Mouse (Mus musculus) forebrain, embryonic 14.5 days (tissue): Measurements from ENCODE around the gene Bcl2a1d. TPM values are rescaled to one million over a fixed set of nuclear protein-coding genes. Genes with fewer than 3 reads are reported as not detected.

Experiments
- polyA plus RNA-seq: library from polyadenylated mRNA; unstranded; fragments of >200 nt; fragmentation: Nextera tagmentation; extraction: Ambion mirVana; gene quantifications from 2 replicates; pipeline ENCODE4 v1.2.1, GENCODE M21; 2014

The Bcl2a1d gene
- polyA plus RNA-seq, 1 experiment from 2014 or later, result not detected

Other genes with a start within 250 kb of the Bcl2a1d start
- gene Syncrip, start 249.3 kb downstream of the Bcl2a1d start, polyA plus RNA-seq, result 139 and 157 TPM in 2 replicates
- 11.8 and 14.8 TPM in 2 replicates for gene Zfp949, start 183.9 kb downstream of the Bcl2a1d start, polyA plus RNA-seq
- gene Trim43a, start 151.0 kb downstream of the Bcl2a1d start, polyA plus RNA-seq, result 0.11 TPM in 2 replicates
- gene Mthfsl, start 11.6 kb downstream of the Bcl2a1d start, polyA plus RNA-seq, result 32.0 and 35.2 TPM in 2 replicates
- gene Trim43c, start 107.2 kb upstream of the Bcl2a1d start, polyA plus RNA-seq, result not detected in 2 replicates
- gene Bcl2a1a, start 225.0 kb upstream of the Bcl2a1d start, polyA plus RNA-seq, result not detected in 2 replicates